Mouse (Mus musculus): ENCODE measurements at regions not wholly inside any gene's neighbourhood (a gene's known extent, or its start where the extent isn't known, plus 50 kb on each side); places are given as distances from the start of the nearest gene placed in this dataset.

DNA sequence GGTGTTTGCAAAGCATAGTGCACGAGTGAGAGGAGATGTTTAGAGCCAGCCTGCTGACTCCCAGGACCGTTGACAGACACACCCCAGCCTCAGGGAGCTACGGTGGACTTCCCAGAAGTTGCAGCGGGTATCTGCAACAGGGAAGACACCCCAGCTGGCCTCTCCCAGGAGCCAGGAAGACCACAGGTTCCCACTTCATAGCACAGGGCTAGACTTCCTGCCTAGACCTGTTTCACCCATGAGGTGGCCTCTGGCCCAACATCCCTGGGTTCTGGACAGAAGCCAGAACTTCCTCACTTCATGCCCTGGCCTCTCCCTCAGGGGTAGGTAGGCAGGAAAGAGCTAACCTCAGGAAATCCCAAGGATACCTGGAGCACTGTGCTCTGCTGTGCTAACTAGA, 66.7 kb upstream of the Hand1 start:
- no peak for DNase-seq

GRCm38 (mm10) chr11:57895497-57895896, 62.9 kb upstream of the Hand1 start:
- DNase-seq = no peak

- DNase-seq = no peak
Observed at GRCm38 (mm10) chr11:57882736-57883635, 50.4 kb upstream of the Hand1 start.

All from kidney, adult 18-20 months (tissue).